Mouse (Mus musculus): ENCODE measurements around the gene Gm13128.
"Not testable (repeated sequence)": the region's sequence is repeated elsewhere in the genome, so short reads cannot be mapped to it uniquely, and the experiment has no call there.

Gene Gm13128

DNA sequence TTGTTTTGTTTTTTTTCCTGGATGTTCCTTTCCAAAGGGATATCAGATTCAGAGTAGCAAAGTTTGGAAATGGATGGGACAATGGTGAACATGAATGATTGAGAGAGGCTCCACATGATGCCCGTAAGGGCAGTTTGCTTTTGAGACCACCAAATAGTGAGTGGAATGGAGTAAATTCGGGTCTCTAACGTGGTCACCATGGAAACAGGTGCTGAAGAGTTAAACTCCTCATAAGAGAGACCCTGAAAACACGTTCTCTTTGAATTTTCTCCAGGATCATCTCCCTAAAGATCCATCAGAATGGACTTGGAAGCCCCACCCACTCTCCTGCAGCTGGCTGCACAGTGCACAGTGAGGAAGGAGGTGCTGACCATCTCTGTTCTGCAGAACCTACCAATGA is at the start of gene Gm13128:
Gm13128 (plus strand) TSS at position 301 of the 400 bp plus-strand sequence.
- in situ Hi-C loops (cut with MboI; ENCODE audit: low pct_unique_long_range_greater_than_20kb in 1 of 2, low sequenced_read_pairs in 2 of 2, unreplicated experiment in 1 of 2) = loop anchor here in 1 of 2 experiments (10.0 kb wide), 1 partner anchor 345 kb away; no protein-coding TSS in a partner anchor

DNA sequence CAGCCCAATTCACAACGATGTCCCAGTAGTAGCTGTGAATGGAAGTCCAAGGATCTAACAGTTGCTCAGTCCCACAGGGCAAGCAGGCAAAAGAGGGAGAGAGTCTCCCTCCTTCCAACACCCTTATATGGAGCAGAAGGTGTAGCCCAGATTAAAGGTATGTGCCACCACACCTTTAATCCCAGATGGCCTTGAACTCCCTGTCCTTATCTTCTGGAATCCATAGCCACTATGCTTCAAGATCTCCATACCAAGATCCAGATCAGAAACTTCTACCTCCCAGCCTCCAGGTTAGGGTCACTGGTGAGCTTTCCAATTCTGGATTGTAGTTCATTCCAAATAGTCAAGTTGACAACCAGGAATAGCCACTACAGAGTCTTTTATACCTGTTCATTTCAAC is 49.7 kb upstream of the Gm13128 start, which contains the start of gene Pramel5:
Pramel5 (minus strand) TSS at position 101 of the 400 bp plus-strand sequence.
- in situ Hi-C loops (cut with MboI; ENCODE audit: low pct_unique_long_range_greater_than_20kb in 1 of 2, low sequenced_read_pairs in 2 of 2, unreplicated experiment in 1 of 2) = loop anchor here in 1 of 2 experiments (25.0 kb wide), 1 partner anchor 243 kb away; no protein-coding TSS in a partner anchor

DNA sequence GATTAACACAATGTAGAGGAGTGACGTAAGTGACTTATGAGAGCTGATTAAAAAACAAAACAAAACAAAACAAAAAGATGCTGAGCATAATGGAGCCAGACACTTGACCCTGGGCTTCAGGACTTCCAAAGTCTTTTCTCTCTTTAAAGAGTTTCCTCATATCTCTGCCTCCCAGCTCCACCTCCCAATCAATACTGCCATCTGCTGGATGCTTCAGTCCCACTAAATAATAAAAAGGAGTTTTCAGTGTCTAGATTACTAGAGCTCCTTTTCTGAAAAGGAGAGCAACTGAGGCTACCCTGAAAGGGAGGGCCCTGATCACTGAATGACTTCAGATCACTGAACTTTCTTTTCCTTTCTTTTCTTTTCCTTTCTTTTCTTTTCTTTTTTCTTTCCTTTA is 30.6 kb upstream of the Gm13128 start:
- in situ Hi-C loops (cut with MboI; ENCODE audit: low pct_unique_long_range_greater_than_20kb in 1 of 2, low sequenced_read_pairs in 2 of 2, unreplicated experiment in 1 of 2) = loop anchor here in 1 of 2 experiments (25.0 kb wide), 1 partner anchor 262 kb away; no protein-coding TSS in a partner anchor

DNA sequence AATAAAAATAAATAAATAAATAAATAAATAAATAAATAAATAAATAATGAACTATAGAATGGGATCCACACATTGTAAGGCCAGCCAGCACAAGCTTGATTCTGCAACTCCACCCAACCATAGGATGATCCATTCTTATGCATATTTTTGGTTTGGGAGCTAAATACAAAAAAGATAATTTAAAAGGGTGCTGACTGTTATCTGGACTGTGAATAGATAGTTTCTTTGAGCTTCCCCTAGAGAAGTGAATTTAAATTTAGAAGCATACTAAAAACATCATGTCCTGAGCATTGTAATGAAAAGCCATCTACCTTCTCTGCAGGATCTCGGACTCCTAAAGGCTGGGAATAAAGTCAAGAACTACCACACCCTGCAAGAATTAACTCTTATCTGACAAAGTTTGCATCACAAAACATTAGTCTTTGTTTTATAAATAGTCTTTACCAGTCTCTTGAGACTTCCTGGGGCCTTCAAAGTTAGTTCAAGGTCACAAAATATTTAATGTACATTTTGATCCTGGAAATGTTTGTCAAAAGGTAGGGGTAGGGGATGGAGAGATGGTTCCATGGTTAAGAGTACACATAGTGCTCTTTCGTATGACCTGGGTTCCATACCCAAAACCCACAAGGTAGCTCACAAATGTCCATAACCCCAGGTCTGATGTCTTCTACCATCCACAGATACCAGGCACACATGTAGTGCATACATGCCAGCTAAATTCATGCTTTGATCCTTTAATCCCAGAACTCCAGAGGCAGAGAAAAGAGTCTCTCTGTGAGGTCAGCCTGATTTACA is 17.2 kb upstream of the Gm13128 start:
- in situ Hi-C loops (cut with MboI; ENCODE audit: low pct_unique_long_range_greater_than_20kb in 1 of 2, low sequenced_read_pairs in 2 of 2, unreplicated experiment in 1 of 2) = not testable (repeated sequence)

DNA sequence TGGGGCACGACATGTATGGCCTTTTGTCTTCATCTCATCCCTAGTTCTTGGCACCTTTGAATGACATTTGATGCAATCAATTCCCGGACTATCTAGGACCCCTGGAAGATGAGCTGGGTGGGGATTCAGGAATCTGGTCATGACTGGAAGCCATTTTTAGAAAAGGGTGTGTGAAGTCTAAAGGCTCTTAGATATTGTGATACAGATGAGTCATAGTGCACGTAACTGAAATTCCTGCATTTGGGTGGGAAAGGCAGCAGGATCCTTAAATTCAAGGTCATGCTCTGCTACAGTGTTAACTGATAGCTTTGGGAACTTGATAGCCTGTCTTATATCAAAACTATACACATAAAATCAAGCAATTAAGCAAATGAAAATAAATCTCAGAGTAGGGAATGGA is 5.8 kb downstream of the Gm13128 start:
- in situ Hi-C loops (cut with MboI; ENCODE audit: low pct_unique_long_range_greater_than_20kb in 1 of 2, low sequenced_read_pairs in 2 of 2, unreplicated experiment in 1 of 2) = loop anchor here in 1 of 2 experiments (10.0 kb wide), 1 partner anchor 351 kb away; no protein-coding TSS in a partner anchor

DNA sequence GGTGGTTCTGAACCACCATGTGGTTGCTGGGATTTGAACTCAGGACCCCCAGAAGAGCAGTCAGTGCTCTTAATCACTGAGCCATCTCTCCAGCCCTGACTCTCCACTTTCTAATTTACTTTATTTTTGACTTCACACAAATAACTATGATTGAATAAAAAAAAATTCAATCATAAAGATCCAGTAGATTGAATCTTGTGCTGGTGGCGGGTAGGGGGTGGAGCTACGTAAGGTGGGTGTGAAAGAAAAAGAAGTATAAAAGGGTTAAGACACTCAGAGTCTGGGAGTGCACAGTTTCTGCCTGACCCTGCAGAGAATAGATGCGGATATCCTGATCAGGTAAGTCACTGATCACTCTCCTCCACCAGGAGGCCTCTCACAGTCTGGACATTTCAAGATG is 27.6 kb downstream of the Gm13128 start, which contains the start of gene Gm13119:
Gm13119 (plus strand) TSS at position 301 of the 400 bp plus-strand sequence.
- in situ Hi-C loops (cut with MboI; ENCODE audit: low pct_unique_long_range_greater_than_20kb in 1 of 2, low sequenced_read_pairs in 2 of 2, unreplicated experiment in 1 of 2) = not testable (repeated sequence)

DNA sequence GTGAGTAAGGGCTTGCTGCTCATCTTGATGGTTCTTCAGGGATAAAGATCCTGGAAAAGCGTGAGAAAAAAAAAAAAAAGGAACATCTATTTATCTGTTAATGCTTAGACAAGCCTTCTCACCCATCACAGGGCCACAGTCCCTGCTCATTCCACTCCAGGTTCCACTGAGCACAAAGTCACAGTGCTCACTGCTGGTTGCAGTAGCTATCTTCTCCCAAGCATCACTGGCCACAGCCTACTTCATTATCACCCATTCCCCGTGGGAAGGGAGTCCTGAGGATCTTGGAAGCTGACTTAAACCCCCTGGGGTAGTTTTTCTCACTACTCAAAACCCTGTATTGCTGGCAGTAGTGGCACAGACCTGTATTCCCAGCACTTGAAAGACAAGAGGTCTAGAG is 47.9 kb downstream of the Gm13128 start, which contains the start of gene Pramef20:
Pramef20 (minus strand) TSS at position 23 of the 400 bp plus-strand sequence.
- in situ Hi-C loops (cut with MboI; ENCODE audit: low pct_unique_long_range_greater_than_20kb in 1 of 2, low sequenced_read_pairs in 2 of 2, unreplicated experiment in 1 of 2) = no loop called here
